Mouse (Mus musculus) cerebellum, postnatal 14 days (tissue): ENCODE measurements around the gene Usp2.
A peak's percentile ranks its signal among the peaks of the same experiment; 100 is the strongest.

ENCODE experiments used
- DNase-seq, 2 experiments: peaks; one replicate each; pipeline ENCODE4 v3.0.0; 2021; ENCODE audit warnings: mixed read lengths in 2 of 2

Gene Usp2

DNA sequence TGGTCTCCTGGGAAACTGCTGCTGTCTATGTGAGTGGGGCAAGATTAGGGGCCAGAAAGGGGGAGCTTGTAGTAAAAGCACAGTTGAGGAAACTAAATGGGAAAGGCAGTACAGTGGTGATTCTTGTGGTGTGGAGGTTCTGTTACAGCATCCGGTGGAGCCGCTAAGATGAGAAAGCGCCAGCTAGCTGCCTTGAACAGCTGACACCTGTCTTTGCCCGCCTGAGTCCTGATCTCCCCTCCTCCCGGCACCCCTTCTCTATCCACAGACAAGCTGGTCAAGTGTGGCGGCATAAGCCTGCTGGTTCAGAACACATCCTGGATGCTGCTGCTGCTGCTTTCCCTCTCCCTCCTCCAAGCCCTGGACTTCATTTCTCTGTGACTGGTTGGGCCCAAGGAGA lies 19.8 kb upstream of the Usp2 start:
- DNase-seq = peak in 1 of 2 experiments; percentile 16

DNA sequence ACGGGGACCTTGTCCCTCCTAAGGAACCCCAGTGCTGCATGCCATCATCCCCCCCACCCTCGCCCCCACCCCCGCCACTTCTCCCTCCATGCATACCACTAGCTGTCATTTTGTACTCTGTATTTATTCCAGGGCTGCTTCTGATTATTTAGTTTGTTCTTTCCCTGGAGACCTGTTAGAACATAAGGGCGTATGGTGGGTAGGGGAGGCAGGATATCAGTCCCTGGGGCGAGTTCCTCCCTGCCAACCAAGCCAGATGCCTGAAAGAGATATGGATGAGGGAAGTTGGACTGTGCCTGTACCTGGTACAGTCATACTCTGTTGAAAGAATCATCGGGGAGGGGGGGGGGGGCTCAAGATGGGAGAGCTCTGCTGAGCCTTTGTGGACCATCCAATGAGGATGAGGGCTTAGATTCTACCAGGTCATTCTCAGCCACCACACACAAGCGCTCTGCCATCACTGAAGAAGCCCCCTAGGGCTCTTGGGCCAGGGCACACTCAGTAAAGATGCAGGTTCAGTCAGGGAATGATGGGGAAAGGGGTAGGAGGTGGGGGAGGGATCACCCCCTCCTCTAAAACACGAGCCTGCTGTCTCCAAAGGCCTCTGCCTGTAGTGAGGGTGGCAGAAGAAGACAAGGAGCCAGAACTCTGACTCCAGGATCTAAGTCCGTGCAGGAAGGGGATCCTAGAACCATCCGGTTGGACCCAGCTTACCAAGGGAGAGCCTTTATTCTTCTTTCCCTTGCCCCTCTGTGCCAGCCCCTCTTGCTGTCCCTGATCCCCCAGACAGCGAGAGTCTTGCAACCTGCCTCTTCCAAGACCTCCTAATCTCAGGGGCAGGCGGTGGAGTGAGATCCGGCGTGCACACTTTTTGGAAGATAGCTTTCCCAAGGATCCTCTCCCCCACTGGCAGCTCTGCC lies 19.0 kb upstream of the Usp2 start:
- no peak for DNase-seq

DNA sequence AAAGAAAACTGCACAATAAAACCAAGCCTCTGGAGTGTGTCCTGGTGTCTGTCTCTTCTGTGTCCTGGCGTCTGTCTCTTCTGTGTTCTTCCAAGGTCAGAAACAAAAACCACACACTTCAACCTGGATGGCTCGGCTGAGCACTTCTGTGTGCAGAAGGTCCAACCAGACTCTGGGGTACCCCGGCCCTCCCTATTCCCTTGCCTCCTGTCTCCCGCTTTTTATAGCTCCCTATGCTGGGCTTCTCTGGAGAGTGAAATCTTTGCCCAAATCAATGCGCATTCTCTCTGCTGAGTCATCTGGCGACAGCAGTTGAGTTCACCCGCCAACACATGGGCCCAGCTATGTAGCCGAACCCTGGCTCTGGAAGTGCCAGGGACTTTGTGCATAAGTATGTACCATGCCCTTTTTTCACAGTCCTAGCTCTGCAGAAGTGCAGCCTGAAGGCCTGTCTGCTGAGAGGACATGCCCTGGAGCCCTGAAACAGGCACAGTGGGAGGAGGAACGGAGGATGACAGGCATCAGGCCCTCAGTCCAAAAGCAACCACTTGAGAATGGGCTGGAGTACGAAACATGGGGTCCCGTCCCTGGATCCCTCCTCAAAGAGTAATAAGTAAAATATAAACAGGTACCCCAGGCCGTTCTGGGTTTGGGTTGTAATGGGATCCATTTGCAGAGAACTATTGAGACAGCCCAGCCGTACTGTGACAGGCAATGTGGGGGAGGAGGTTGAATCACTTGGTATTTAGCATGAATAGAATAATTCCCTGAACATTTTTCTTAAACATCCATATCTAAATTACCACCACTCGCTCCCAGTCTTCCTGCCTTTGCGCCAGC lies 18.1 kb upstream of the Usp2 start:
- no peak for DNase-seq

DNA sequence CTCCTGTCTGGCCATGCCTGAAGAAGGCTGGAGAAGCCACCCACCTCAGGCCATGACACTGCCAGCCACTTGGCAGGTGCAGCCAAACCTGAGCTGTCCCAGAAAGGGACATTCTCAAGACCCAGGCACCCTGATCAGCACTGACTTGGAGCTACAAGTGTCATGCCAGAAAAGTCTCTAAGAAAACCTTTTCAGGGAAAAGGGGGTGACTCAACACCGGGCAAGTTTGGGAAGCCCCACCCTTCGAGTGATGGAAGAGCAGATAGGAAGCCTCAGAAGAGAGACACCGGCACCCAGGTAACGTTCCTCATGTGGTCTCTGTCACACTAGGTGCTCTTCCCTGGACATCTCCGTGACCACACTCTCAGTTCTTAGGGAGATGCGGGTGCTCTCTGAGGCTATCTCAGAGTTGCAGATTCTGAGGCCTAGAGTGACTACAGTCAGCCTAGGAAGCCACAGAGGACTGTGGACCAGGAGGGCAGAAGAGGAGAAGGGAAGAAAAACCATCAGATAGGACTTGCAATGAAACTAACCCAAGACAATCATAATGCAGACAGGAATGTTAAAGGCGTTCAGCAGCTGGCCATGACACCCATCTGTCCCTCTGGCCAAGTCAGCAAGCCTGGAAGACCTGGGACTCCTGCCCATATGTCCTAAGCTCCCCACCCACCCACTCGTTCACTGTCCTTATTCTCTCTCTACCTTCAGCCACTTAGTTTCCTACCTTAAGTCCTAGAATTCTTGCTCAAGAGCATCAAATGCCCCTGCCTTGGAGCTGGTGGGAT lies 17.2 kb upstream of the Usp2 start:
- no peak for DNase-seq

DNA sequence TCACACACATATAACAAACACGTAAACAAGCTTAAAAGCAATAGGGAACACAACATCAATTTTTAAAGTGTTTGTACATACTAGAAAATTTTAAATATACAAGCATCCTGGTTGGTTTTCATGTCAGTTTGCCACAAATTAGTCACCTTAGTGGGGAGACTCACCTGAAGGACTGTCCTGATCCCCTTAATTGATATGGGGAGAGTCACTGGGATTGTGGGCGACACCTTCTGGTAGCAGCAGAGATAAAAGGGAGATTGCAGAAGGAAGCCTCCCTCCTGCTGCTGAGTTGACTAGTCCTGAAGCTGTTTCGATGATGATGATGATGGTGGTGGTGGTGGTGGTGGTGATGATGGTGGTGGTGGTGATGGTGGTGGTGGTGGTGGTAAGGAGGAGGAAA lies 14.0 kb upstream of the Usp2 start:
- no peak for DNase-seq

DNA sequence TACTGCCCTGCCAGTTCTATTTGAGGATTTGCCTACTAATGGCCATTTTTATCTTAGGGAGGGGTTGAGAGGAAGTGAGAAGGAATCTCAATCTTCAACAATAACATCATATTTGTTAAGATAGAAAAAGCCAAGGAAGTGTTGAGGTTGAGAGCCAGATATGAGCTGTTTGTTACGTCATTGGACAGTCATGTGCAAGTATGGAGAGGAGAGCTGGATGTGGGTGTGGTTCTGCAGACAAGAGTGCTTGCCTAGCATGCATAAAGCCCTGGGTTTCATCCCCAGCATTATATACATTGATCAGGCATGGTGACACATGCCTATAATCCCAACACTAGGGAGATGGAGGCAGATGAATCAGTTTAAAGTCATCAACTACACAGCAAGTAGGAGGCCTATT lies 12.9 kb upstream of the Usp2 start:
- DNase-seq = no peak

DNA sequence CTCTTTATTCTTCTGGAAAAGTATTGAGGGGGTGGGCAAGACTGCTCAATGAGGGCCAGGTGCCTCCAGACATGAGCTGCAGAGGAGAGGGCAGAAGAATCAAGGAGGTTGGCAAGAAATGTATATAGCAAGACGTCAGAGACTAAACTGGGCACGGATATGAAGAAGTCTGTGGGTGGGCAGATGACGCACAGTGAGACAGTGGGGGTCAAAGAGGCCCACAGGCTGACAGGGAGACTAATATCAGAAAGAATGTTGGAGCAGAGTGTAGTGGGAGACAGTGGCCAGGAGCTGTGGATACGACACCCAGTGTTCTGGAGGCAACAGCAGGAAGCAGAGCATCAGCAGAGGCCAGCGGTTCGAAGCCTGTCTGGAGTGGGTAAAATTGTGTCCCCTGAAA lies 8.2 kb upstream of the Usp2 start:
- DNase-seq = no peak

DNA sequence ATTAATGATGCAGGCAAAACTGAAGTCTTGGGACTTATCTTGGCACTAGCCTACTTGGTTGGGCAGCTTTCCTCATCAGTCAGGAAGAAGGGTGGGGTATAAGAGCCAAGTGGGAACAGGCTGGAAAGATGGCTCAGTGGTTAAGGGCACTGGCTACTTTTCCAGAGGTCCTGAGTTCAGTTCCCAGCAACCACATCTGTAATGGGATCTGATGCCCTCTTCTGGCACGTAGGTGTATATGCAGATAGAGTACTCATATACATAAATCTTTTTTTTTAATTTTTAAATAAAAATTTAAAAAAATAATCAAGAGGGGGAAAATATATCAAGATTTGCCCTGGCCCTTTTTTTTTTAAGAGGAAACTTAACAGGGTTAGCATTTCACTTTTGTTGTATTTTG lies 1.6 kb upstream of the Usp2 start:
- DNase-seq = no peak

DNA sequence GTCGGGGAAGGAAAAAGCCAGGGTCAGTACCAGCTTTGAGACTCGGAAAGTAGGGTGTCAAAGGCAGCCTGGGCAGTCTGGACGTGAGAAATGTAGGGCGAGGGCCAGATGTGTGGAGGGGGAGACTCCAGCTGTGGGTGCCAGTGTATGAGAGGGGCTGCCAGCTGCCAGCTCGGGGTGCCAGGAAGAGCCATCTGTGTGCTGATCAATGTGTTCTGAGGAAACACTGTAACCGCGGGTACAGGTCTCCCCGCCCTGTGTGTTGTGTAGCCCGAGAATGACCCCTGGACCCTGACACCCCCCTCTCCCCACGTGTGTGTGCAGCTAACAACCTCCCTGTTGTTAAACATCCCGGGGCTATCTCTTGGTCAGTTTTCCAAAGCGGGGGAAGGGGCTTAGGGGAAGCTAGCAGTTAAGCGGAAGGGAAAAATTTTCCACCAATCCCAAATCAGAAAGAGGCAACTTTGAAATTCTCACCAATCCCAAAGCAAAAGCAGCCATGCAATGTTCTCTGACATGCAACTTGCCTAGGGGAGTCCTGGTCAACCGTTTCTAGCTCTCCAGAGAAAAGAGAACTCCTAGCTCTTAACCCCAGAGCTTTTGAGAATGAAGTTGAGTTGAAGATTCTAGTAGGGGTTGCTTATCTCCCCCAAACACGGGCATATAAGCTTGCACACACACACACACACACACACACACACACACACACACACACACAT lies 579 bp downstream of the Usp2 start:
- no peak for DNase-seq

DNA sequence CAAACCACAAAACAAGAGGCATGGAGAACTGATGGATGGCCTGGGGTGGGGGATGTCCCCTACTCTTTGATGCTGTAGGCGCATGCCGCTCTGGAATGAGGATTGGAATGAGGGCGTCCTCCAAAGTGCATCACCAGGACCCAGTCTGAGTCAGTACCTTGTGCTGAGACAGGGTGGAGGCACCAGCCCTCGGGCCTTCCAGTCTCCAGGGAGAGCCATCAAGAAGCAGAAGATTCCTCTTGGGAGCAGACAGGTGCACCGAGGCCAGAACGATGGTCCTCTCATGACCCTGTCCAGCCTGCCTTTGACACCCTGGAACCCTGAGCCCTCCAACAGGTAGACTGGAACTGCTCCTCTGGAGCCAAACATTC lies 1.1 kb downstream of the Usp2 start:
- peak in 1 of 2 experiments; percentile 12 for DNase-seq

DNA sequence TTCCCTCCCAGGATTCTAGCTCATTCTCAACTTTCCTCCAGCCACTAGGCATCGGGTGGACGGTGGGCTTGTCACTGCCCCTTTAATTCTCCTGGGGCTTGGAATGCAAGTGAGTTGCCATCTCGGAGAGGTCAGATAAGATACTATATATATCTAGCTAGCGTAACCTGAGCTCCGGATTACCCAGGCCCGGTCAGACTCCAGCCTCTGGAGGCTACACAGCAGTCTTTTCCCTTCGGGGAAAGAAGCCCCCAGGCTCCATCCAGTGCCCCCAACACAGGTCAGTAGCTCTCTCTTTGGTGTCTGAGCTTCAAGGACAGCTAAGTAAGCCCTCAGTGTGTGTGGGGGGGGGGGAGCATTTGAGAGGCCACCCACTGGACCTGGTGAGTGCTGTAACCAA lies 2.4 kb downstream of the Usp2 start:
- no peak for DNase-seq

DNA sequence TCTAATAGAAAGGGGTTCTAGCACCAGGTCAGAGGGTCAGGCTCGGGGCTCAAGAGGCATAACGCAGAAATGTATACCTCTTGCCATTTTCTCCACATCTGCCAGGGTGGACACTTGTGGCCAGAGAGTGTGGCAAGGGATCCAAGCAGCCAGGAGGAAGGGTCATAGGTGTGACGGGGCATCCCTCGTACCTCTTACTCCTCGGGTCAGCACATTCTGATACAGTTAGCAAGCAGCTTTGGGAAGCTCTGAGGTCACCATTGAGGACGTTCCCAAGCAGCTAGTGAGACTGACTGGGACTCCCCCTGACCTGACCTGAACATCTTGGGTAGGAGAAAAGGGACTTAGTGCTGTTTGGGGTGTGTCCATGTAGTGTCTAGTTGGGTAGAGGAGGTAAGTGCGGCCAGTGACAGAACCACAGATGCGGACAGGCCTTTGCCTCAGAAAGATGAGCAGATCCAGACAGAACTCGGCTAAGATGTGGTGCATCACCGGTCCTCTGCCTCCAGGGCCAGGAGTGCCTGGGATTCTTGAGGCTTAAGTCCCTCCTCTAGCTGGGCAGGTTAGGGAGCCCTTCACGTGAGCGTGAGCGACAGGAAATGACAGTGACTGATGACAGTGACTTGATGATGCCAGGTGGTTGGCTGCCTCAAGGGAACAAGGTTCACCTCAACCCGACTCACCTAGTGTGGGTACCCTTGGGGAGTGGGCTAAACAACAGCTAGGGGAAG lies 3.5 kb downstream of the Usp2 start:
- no peak for DNase-seq

DNA sequence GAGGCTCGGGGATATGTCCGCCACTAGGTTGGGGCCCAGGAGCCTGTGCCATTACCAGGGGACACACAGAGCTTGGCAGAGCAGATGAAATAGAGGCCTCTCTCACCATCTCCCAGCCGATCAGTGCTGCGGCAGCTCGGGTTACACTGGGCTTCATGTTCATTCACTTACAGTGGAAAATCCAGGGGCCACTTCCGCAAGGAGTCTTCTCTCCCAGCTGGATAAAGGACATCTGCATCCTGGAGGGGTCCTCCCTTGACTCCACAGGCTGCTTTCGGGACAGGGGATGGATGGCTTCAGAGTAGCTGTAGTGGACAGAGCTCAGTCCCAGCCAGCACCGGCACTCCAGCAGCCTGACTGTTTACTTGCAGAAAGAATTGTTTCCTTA lies 4.0 kb downstream of the Usp2 start:
- DNase-seq = no peak

DNA sequence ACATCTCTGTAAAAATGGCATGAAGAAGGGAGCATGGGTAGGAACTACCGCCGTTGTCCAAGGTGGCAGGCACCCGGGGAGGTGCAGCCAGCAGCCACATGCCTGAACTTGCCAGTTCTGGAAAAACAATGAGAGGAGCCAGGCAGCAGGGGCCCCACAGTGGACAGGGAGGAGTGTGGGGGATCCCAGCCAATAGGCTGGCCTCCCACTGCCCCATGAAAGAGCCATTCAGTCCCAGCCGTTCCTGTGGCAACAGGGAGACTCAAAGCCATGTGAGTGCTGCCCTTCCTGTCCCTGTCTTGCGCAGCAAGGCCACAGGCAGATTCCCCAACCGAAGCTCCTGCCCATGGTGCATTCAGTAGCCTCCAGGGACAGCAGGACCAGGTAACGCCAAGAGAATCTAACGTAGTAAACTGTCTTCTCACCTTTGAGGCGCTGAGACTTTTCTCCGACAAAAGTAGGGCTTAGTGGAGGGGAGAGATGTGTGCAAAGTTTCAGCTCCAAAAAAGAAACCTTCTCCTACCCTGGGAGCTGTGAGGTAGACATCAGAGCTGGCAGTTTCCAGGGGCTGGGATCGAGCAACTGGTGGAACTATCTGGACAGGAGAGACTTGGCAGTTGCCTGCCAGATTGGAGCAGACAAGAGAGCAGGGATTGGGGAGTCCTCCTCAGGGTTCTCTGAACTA lies 5.2 kb downstream of the Usp2 start:
- peak; percentile 39 to 46 for DNase-seq

DNA sequence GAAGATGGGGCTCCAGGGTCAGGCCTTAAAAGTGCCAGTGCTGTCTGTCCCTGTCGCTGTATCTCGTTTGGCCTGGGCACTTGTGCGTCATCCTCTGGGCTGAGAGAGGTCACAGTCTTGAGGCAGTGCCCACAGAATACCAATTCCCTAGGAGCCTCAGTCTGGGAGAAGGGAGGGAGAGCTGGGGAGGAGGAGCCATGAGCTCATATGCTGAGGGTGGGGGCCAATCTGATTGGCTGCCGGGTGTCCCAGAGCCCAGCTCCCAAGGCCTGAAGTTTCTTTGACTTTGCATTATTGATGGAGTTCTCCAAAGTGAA lies 5.7 kb downstream of the Usp2 start:
- DNase-seq = peak in 1 of 2 experiments; percentile 16

DNA sequence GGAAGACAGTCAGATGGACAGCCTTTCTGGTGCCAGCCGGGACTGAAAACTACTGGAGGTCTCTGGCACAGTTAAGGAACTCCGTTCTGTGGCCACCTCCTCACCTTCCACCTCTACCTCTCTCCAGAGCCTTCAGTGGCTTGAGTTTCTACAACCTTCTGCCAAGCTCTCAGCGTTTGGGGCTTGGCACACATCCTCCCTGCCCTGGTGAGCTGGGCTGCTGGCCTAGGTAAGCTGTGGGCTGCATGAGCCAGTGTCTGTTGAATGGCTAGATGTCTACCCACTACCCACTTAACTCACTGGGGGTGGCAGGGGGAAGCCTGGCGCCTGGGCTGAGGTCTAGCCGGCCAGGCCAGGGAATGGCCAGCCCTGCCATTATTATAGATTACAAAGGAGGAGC lies 6.3 kb downstream of the Usp2 start:
- DNase-seq = peak; percentile 65 to 76

DNA sequence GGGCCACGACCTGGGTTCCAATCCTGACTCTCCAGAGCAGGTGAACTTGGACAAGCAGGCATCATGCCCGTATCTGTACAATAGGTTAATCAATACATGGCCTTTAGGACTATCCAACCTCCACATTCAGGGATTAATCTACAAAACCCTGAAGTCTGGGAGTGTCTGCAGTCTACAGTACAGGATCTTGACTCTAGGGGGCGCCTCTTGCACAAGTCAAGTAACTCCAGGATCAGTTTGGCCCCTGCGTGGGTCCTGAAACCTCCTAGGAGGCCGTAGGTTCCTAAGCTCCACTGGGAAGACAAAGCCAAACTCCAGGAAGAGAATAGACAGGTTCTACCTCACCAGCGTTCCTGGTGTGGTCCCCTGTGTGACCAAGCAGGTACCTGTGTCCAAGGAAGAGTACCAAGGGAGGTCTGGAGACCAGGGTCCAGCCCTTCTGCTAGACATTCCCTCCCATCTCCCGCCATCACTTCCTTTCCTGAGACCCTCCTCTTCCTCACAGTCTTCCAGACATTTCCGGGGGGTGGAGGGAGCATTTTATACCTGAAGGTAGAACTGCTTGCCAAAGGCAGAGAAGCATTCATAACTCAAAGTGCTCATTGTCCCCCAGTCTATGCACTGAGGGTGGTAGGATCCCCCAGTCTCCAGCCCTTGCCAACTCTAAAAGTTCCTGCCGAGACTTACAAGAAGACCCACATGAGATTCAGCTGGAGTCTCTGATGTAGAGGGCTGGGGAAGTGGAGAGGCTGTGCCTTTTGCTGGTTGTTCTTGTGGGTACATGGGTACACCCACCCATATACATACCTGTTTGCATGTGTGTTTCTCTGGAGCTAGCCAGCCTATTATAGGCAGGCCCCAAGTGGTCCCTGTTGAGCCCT lies 7.8 kb downstream of the Usp2 start:
- DNase-seq = peak; percentile 57 to 74

DNA sequence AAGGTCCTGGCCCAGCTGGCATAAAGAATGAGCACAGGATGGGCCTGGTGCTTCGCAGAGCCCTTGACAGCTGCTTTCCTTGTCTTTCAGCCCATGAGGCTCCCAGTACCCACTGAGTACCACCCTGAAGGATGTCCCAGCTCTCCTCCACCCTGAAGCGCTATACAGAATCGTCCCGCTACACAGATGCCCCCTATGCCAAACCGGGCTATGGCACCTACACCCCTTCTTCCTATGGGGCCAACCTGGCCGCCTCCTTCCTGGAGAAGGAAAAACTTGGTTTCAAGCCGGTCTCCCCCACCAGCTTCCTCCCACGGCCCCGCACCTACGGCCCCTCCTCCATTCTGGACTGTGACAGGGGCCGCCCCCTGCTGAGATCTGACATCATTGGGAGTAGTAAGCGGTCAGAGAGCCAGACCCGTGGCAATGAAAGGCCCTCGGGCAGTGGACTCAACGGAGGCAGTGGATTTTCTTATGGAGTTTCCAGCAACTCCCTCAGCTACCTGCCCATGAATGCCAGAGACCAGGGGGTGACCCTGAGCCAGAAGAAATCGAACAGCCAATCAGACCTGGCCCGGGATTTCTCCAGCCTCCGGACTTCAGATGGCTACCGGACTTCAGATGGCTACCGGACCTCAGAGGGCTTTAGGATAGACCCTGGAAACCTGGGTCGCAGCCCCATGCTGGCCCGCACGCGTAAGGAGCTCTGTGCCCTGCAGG lies 8.6 kb downstream of the Usp2 start:
- peak; percentile 43 to 62 for DNase-seq

DNA sequence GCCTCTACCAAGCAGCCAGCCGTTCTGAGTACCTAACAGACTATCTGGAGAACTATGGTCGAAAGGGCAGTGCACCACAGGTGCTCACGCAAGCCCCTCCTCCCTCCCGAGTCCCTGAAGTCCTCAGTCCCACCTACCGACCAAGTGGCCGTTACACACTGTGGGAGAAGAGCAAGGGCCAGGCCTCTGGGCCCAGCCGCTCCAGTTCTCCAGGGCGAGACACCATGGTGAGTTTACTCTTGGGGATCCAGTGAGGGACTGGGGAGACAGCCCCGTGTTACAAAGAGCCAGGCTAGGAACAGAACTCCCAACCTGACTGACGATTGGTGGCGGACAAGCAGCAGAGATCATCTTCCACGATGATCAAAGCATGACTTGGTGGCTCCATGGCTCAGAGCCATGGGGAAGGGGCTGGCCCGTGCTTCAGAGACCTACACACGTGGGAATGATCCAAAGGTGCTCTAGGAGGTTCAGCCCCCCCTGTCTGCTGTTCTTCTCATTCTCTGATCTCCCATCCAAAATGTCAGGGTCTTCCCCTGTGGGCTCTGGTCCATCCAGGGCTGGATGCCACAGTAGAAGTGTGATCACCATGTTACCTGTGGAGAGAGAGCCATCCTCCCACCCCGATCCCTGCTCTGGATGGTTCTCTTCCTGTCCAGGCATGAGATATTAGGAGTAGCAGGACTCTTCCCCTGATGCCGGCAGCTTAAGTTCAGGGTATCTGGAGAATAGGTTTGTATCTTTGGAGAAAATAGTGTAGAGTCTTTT lies 9.4 kb downstream of the Usp2 start:
- DNase-seq = peak in 1 of 2 experiments; percentile 22
